Mouse (Mus musculus): ENCODE data around the gene Ctsh.

- TF ChIP-seq CTCF (IDR thresholded peaks at IDR 0.05; ENCODE audit: insufficient read depth, low read length): no peak
- TF ChIP-seq POLR2A (IDR thresholded peaks at IDR 0.05; ENCODE audit: borderline replicate concordance, extremely low read depth, low read depth, low read length): no peak
Observed at GRCm38 (mm10) chr9:90035168-90035567, 18.8 kb upstream of the Ctsh start.

All from lung, adult 2 months (tissue).